Mouse (Mus musculus) neural tube, embryonic 12.5 days (tissue): ENCODE measurements at regions not wholly inside any gene's neighbourhood (a gene's known extent, or its start where the extent isn't known, plus 50 kb on each side); places are given as distances from the start of the nearest gene placed in this dataset.

Experiments
- ATAC-seq: fragments of 200-750 bp; cut with Nextera tagmentation; 2 replicates; pipeline ENCODE4 v1.8.0; 2017; ENCODE audit warnings: low read depth, mild to moderate bottlenecking, moderate TSS enrichment, moderate library complexity; ENCODE audit not compliant: low FRiP score
- H3K27ac ChIP-seq: fragments of 300-500 bp; sonication (generic); 2 replicates; pipeline ENCODE4 v1.5.1; 2016
- H3K27me3 ChIP-seq: fragments of 300-500 bp; sonication (generic); replicated peaks from 2 replicates; pipeline ENCODE4 v1.6.1; 2016; ENCODE audit warnings: mild to moderate bottlenecking
- H3K36me3 ChIP-seq: fragments of 300-500 bp; sonication (generic); 2 replicates; pipeline ENCODE4 v1.6.1; 2016; ENCODE audit warnings: mild to moderate bottlenecking
- H3K4me1 ChIP-seq: fragments of 300-500 bp; sonication (generic); 2 replicates; pipeline ENCODE4 v1.6.1; 2016
- H3K4me2 ChIP-seq: fragments of 300-500 bp; sonication (generic); replicated peaks from 2 replicates; pipeline ENCODE4 v1.6.1; 2016; ENCODE audit warnings: mild to moderate bottlenecking
- H3K4me3 ChIP-seq: fragments of 300-500 bp; sonication (generic); 2 replicates; pipeline ENCODE4 v1.5.1; 2016
- H3K9ac ChIP-seq: fragments of 300-500 bp; sonication (generic); 2 replicates; pipeline ENCODE4 v1.6.1; 2016; ENCODE audit warnings: mild to moderate bottlenecking
- H3K9me3 ChIP-seq: fragments of 300-500 bp; sonication (generic); 2 replicates; pipeline ENCODE4 v1.6.1; 2016; ENCODE audit warnings: mild to moderate bottlenecking
- WGBS: fragments of 180-500 bp; shearing (Covaris S2); methylation state at CpG from one replicate; pipeline ENCODE4 v1.1.7; 2016; 5-methylcytosine and 5-hydroxymethylcytosine counted together

DNA sequence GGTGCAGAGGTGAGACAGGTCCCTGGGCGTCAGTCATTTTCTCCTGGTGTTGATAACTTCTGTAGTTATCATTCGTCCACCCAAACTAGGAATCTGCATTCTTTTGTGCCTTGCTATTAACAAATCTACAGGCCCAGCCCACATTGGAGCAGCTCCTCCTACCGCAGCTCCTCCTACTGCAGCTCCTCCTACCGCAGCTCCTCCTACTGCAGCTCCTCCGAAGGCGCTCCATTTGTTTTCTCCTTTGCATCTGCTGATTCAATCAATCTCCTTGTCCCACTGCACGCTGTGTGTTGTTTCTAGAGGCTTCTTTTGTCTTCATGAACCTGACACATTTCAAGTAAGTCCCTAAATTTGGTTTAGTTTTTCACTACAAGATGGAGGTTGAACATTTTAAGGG is 248.2 kb upstream of the Arglu1 start:
- Histone ChIP-seq H3K4me2 (no peak overlapping the region), H3K27ac (no peak overlapping the region), H3K4me3 (no peak overlapping the region), H3K4me1 (no peaks in the 10 kb centered on the region), H3K36me3 (no peaks in the 10 kb centered on the region), H3K27me3 (no peaks in the 10 kb centered on the region), H3K9me3 (no peaks in the 10 kb centered on the region), H3K9ac (no peak overlapping the region)
- ATAC-seq, result no peak
- WGBS, result 80% methylated on average over 7 of the region's 7 CpGs

DNA sequence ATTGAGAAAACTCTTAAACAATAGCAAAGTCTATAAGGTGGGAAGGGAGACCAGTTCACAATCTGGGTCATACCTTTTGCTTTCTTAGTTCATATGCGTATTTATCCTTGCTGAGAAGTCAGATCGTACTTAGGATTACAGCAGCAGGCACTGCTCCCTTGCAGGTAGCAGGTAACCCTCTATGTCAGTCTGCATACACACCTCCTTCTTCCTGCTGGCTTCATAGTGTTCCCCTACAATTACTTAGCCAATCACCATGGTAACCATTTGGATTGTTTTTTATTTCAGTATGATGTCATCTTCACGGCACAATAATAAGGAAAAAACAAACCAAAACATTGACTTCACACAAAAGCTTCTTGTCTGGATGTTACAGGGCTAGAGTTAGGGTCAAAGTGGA is 242.1 kb upstream of the Arglu1 start:
- Histone ChIP-seq H3K9me3 (no peaks in the 10 kb centered on the region), H3K4me1 (no peaks in the 10 kb centered on the region), H3K4me2 (no peak overlapping the region), H3K4me3 (no peak overlapping the region), H3K27ac (no peak overlapping the region), H3K27me3 (no peaks in the 10 kb centered on the region), H3K9ac (no peak overlapping the region), H3K36me3 (no peaks in the 10 kb centered on the region)
- 73% methylated on average over 3 of the region's 3 CpGs for WGBS
- no peak for ATAC-seq

GRCm38 (mm10) chr8:8931746-8932145 is 241.4 kb upstream of the Arglu1 start:
- Histone ChIP-seq H3K4me2 (no peak overlapping the region), H3K36me3 (no peaks in the 10 kb centered on the region), H3K9ac (no peak overlapping the region), H3K4me1 (no peaks in the 10 kb centered on the region), H3K27ac (no peak overlapping the region), H3K4me3 (no peak overlapping the region), H3K9me3 (no peaks in the 10 kb centered on the region), H3K27me3 (no peaks in the 10 kb centered on the region)
- ATAC-seq, result no peak
- 89% methylated on average over 6 of the region's 6 CpGs for WGBS

DNA sequence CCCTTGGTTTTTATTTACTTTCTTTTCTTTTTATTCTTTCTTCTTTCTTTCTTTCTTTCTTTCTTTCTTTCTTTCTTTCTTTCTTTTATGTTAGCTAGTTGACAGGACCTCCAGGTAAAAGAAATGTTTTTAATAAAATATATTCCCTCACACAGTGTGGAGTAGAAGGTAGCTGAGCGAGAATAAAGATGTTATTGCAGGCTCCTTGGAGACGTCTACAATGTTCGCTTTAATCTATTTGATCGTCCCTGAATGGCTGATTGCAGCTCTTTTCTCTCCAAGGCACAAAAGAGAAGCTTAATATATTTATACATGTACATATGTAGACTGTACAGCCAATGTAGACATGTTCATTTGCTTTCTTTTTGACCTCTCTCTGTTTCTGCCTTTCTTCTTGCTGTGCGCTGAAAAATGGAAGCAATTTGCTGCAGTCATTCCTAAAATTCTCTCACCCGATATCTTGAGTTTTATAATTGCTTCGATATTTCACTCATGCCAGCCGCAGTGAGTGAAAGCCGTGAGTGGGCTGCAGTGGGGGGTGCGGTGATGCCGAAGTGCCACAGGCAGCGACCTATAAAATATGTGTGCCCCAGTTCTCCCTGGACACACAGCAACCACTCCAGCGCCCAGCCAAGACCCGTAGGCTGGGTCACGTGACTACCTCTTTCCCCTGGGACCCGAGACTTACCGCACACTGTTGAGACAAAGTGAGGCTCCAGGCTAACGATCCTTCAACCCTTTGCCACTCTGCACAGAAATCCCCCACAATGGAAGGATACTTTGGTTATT is 237.9 kb upstream of the Arglu1 start:
- H3K9me3 ChIP-seq, result no peaks in the 10 kb centered on the region
- no peaks in the 10 kb centered on the region for H3K4me1 ChIP-seq
- ATAC-seq, result no peak
- H3K4me2 ChIP-seq, result no peak overlapping the region
- 80% methylated on average over 18 of the region's 18 CpGs for WGBS
- no peak overlapping the region for H3K4me3 ChIP-seq
- no peaks in the 10 kb centered on the region for H3K27me3 ChIP-seq
- H3K36me3 ChIP-seq, result no peaks in the 10 kb centered on the region
- H3K9ac ChIP-seq, result no peak overlapping the region
- H3K27ac ChIP-seq, result no peak overlapping the region

DNA sequence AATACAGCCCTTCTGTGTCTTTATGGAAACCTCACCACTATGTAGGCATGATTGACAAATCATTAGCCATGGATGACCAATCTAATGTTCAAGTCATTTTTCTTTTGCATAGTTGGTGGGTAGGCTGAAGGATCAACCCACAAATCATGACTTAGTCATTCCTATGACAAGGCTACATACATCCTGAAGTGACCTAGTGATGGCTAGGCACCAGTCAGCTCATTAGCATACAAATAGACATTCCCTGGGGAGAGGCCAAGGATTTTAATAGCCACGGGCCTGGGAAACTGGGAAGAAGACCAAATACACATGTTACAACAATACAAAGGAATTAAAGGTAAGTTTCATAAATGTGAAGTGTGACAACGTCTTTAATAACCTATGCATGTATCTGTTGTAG is 231.1 kb upstream of the Arglu1 start:
- no peaks in the 10 kb centered on the region for H3K9me3 ChIP-seq
- H3K4me3 ChIP-seq, result no peak overlapping the region
- H3K4me1 ChIP-seq, result no peaks in the 10 kb centered on the region
- H3K27ac ChIP-seq, result no peak overlapping the region
- WGBS, result 23% methylated on average over 2 of the region's 2 CpGs
- H3K9ac ChIP-seq, result no peak overlapping the region
- no peaks in the 10 kb centered on the region for H3K27me3 ChIP-seq
- H3K36me3 ChIP-seq, result no peaks in the 10 kb centered on the region
- H3K4me2 ChIP-seq, result no peak overlapping the region
- no peak for ATAC-seq

- H3K4me1 ChIP-seq, result no peaks in the 10 kb centered on the region
- no peak for ATAC-seq
- H3K9me3 ChIP-seq, result no peaks in the 10 kb centered on the region
- H3K4me3 ChIP-seq, result no peak overlapping the region
- no peak overlapping the region for H3K9ac ChIP-seq
- H3K27ac ChIP-seq, result no peak overlapping the region
- H3K27me3 ChIP-seq, result no peaks in the 10 kb centered on the region
- no peaks in the 10 kb centered on the region for H3K36me3 ChIP-seq
- no peak overlapping the region for H3K4me2 ChIP-seq
- WGBS, result 14% methylated on average over 11 of the region's 11 CpGs
These were observed 229.5 kb upstream of the Arglu1 start for GRCm38 (mm10) chr8:8919582-8920503.

DNA sequence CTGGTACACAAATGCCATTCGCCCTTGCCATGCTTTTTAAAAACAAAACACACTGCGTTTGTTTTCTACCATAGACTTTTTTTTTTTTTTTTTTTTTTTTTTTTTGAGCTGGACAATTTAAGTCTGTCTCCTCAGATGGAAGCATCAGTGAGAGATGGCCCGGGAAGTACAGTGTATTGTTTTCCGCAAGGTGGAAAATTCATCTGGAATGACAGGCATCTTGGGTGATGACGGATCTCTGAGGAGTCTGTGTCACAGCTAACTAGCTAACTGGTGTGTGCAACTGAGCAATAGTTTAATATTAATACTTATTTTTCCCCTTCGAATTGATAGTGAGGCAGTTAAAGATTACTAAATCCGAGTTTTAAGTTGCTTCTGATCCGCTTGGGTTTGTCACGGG is 228.7 kb upstream of the Arglu1 start:
- H3K9me3 ChIP-seq, result no peaks in the 10 kb centered on the region
- WGBS, result 74% methylated on average over 9 of the region's 9 CpGs
- H3K4me2 ChIP-seq, result no peak overlapping the region
- ATAC-seq, result no peak
- H3K27ac ChIP-seq, result no peak overlapping the region
- no peak overlapping the region for H3K4me3 ChIP-seq
- no peaks in the 10 kb centered on the region for H3K36me3 ChIP-seq
- H3K27me3 ChIP-seq, result no peaks in the 10 kb centered on the region
- H3K9ac ChIP-seq, result no peak overlapping the region
- H3K4me1 ChIP-seq, result no peaks in the 10 kb centered on the region

DNA sequence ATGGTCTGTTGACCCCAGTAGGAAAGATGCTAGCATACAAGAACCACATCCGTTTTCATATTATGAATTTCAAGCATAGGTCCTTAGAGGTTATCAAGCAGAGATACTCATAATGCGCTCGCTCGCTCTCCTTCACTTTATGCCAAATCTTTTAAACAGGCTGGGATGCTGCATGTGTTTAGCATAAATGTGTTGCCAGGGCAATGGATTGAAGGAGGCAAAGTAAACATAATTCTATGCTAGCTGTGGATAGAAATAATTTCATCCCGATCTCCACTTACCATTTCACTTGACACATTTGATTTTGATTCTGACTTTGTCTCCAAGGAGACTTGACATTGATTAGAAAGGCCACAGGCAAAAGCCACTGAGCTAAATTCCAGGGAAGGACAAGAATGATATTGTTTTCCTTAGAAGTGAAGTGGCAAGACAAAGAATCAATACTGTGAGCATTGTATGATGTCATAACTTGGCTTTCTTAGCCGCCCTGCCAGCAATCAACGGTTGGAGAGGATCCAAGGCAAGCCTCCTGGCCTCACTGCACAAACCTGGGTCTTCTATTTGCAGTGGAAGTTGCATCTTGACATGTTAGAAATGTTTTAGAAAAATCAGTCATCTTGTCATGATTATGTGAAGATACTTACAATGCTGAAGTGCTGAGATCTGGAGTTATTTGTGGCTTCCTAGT is 217.3 kb upstream of the Arglu1 start:
- no peaks in the 10 kb centered on the region for H3K4me1 ChIP-seq
- H3K4me2 ChIP-seq, result no peak overlapping the region
- no peaks in the 10 kb centered on the region for H3K9me3 ChIP-seq
- no peak overlapping the region for H3K4me3 ChIP-seq
- WGBS, result 89% methylated on average over 7 of the region's 7 CpGs
- no peaks in the 10 kb centered on the region for H3K36me3 ChIP-seq
- H3K27ac ChIP-seq, result no peak overlapping the region
- no peak for ATAC-seq
- H3K27me3 ChIP-seq, result no peaks in the 10 kb centered on the region
- H3K9ac ChIP-seq, result no peak overlapping the region

DNA sequence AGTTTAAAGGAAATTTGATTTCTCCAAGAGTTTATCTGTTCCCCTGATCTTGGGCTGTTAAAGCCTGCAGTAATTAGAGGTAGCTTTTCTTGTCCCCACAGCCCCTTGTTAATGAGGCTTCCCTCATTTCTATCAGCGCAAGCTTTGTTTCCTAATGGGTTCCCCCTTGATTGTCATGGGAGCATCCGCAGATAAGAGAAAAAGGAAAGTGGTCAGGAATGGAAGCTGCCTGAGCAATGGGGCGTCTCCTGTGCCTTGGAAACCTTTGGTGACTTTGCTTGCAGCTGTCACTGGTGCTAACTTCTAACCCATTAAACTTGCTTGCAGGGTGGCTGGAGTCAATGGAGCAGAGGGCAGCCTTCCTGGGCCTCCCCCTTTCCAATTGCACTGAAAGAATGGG is 202.7 kb upstream of the Arglu1 start:
- 15% methylated on average over 3 of the region's 3 CpGs for WGBS
- Histone ChIP-seq H3K4me3 (no peak overlapping the region), H3K4me1 (no peaks in the 10 kb centered on the region), H3K27me3 (no peaks in the 10 kb centered on the region), H3K36me3 (no peaks in the 10 kb centered on the region), H3K9me3 (no peaks in the 10 kb centered on the region), H3K4me2 (no peak overlapping the region), H3K27ac (no peak overlapping the region), H3K9ac (no peak overlapping the region)
- ATAC-seq, result no peak

DNA sequence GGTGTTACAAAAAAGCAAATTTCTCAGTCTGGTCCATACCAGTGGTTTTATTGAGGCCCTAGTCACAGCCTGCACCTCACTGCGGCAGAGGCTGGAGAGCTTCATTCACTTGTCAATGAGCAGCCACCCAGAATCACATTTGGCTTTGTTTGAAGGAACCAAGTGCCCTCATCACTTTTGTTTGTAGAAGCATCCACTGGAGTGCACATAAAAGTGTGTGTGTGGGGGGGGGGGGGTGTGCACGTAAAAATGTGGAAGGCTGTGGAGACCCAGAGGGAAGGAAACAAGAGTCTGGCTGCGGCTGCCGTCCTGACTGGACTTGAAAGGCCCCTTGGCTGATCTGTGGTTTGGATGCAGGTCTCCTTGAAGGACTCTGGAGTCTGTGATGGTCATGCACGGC is 187.0 kb upstream of the Arglu1 start:
- no peak for ATAC-seq
- Histone ChIP-seq H3K9ac (no peak overlapping the region), H3K4me2 (0 out of 2 replicates have a peak overlapping the region, but pooled peaks have one; percentile 3), H3K27ac (no peak overlapping the region), H3K4me3 (no peak overlapping the region), H3K9me3 (no peaks in the 10 kb centered on the region), H3K36me3 (no peaks in the 10 kb centered on the region), H3K4me1 (peaks cover 5% of the 10 kb centered on the region; the same call in 1 of the 2 replicates), H3K27me3 (peaks cover 8% of the 10 kb centered on the region; the same call in 1 of the 2 replicates)
- WGBS, result 17% methylated on average over 5 of the region's 5 CpGs

- no peak overlapping the region for H3K9ac ChIP-seq
- H3K36me3 ChIP-seq, result no peaks in the 10 kb centered on the region
- H3K4me2 ChIP-seq, result 0 out of 2 replicates have a peak overlapping the region, but pooled peaks have one; percentile 3
- no peak overlapping the region for H3K27ac ChIP-seq
- H3K27me3 ChIP-seq, result peaks cover 8% of the 10 kb centered on the region; the same call in 1 of the 2 replicates
- ATAC-seq, result no peak
- H3K9me3 ChIP-seq, result no peaks in the 10 kb centered on the region
- H3K4me3 ChIP-seq, result no peak overlapping the region
- 45% methylated on average over 9 of the region's 9 CpGs for WGBS
- H3K4me1 ChIP-seq, result peaks cover 5% of the 10 kb centered on the region; the same call in 1 of the 2 replicates
These were observed 186.6 kb upstream of the Arglu1 start for GRCm38 (mm10) chr8:8876879-8877278.

DNA sequence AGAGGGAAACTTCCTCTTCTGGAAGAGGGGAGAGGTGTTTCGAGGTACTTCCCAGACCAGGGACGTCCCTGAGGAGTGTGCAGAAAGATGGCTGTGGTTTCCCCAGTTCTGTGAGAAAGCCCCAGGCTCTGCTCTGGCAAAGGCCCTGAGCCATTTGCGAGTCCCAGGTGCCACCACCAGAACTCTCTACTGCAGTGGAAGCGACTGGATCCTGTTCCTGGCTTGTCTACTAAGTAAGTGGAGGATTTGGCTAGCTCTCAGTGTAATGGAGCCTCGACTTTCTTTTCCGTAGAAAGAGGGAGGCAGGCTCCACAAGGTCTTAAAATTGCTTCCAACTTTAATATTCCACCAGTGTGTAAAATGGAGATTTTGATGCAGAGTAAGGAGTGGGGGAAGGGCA is 186.1 kb upstream of the Arglu1 start:
- H3K9me3 ChIP-seq, result no peaks in the 10 kb centered on the region
- H3K27ac ChIP-seq, result no peak overlapping the region

More for the DNA sequence above, 186.1 kb upstream of the Arglu1 start:
- no peak for ATAC-seq
- Histone ChIP-seq H3K4me1 (peaks cover 5% of the 10 kb centered on the region; the same call in 1 of the 2 replicates), H3K36me3 (no peaks in the 10 kb centered on the region), H3K4me3 (no peak overlapping the region), H3K4me2 (no peak overlapping the region), H3K9ac (no peak overlapping the region), H3K27me3 (peaks cover 8% of the 10 kb centered on the region; the same call in 1 of the 2 replicates)
- WGBS, result 78% methylated on average over 6 of the region's 6 CpGs
